Mouse (Mus musculus): Measurements from ENCODE around the gene Acot7. TPM values are rescaled to one million over a fixed set of nuclear protein-coding genes. Genes with fewer than 3 reads are reported as not detected.

Acot7 gene
- polyA plus RNA-seq, 1 experiment from 2014 or later: 12.0 TPM

DNA sequence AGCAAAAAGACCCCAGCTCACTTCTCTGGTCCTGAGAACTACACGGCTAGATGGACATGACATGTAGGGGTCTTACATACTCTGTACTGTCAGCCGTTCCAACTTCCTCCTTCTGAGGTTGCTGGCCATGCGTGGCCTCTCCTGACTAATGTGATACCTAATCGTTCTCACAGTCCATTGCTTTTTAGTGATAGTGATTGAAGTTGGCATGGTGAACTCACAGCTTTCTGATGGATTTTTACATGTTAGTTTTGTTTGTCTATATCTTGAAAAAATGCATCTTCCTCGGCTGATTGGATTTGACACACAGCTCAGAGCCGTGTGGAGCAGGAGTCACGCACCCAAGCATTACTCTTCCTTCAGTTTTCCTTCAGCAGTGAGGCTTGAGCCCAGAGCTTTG lies 53.4 kb downstream of the Acot7 start:
- ATAC-seq (no peak), DNase-seq (no peak)
- TF ChIP-seq CTCF (IDR thresholded peaks at IDR 0.05; ENCODE audit: low read depth): no peak
- Histone ChIP-seq H3K4me1 (ENCODE audit: insufficient read depth) (no peaks in the 10 kb centered on the region), H3K4me2 (ENCODE audit: low read depth, low read length) (no peak overlapping the region), H3K9ac (replicated peaks) (no peak overlapping the region), H3K27ac (ENCODE audit: low read depth) (no peak overlapping the region), H3K36me3 (replicated peaks; ENCODE audit: insufficient read depth, low read length) (no peaks in the 10 kb centered on the region), H3K27me3 (ENCODE audit: insufficient read depth, low read length) (no peaks in the 10 kb centered on the region), H3K9me3 (ENCODE audit: low read length) (no peaks in the 10 kb centered on the region), H3K4me3 (ENCODE audit: low read depth, low read length) (no peak overlapping the region)
- WGBS (ENCODE audit: insufficient replicate concordance): 73% methylated on average over 7 of the region's 7 CpGs

DNA sequence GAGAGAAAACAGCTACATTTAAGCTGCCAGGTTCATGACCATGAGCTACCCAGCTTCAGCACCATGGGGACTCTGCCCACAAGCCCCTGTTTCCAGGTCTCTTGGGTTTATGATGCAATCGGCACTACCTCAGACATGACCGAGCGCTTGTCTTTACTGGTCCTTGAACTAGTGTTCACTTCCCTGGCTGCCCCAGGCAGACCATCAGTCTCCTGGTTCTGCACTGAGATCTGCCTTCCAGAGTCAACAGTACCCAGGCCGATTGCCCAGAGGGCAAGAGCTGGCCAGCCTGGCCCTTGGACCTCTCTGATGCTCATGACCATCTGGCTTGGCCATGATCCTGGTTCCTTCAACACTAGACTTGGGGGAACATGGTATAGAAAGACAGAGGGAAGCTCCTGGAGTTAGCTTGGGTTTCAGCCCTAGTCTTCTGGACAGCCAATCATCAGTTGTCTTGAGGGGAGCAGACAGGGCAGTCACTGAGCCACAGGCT lies 54.5 kb downstream of the Acot7 start:
- ATAC-seq: no peak
- Histone ChIP-seq H3K36me3 (replicated peaks; ENCODE audit: insufficient read depth, low read length) (no peaks in the 10 kb centered on the region; the same call in 1 of the 2 replicates), H3K4me2 (ENCODE audit: low read depth, low read length) (no peak overlapping the region), H3K9me3 (ENCODE audit: low read length) (no peaks in the 10 kb centered on the region), H3K4me1 (ENCODE audit: insufficient read depth) (no peaks in the 10 kb centered on the region), H3K27me3 (ENCODE audit: insufficient read depth, low read length) (no peaks in the 10 kb centered on the region), H3K4me3 (ENCODE audit: low read depth, low read length) (no peak overlapping the region), H3K9ac (replicated peaks) (no peak overlapping the region), H3K27ac (ENCODE audit: low read depth) (no peak overlapping the region)
- TF ChIP-seq EP300 (IDR thresholded peaks at IDR 0.05; ENCODE audit: low read depth) (no peak), CTCF (IDR thresholded peaks at IDR 0.05; ENCODE audit: low read depth) (no peak)
- 76% methylated on average over 4 of the region's 4 CpGs for WGBS (ENCODE audit: insufficient replicate concordance)
- DNase-seq: no peak

DNA sequence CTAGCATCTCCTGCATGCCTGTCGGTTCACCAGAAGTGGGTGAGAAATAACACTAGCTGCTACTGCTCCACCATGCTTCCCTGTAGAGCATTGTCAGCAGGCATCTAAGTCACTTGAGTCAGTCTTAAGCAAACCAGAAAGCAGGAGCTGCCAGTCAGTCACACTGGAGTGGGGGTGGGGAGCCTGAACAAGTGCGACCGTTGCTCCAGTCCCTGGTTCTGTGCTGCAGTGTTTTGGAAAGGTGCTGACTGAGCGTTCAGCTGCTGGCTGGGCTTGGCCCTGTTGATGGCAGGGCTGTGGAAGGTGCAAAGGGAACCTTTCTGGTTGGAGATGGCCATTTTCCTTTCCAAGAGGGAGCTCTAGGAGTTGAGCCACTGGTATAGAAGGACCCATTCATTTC lies 62.0 kb downstream of the Acot7 start:
- H3K4me3 ChIP-seq (ENCODE audit: low read depth, low read length): no peak overlapping the region
- no peak overlapping the region for H3K4me2 ChIP-seq (ENCODE audit: low read depth, low read length)
- H3K27ac ChIP-seq (ENCODE audit: low read depth): no peak overlapping the region
- no peaks in the 10 kb centered on the region for H3K9me3 ChIP-seq (ENCODE audit: low read length)
- no peak for TF ChIP-seq EP300 (IDR thresholded peaks at IDR 0.05; ENCODE audit: low read depth)
- TF ChIP-seq CTCF (IDR thresholded peaks at IDR 0.05; ENCODE audit: low read depth): no peak
- H3K27me3 ChIP-seq (ENCODE audit: insufficient read depth, low read length): no peaks in the 10 kb centered on the region
- DNase-seq (no peak), ATAC-seq (no peak)
- WGBS (ENCODE audit: insufficient replicate concordance): 68% methylated on average over 4 of the region's 4 CpGs
- H3K4me1 ChIP-seq (ENCODE audit: insufficient read depth): no peaks in the 10 kb centered on the region
- H3K9ac ChIP-seq (replicated peaks): no peak overlapping the region
- no peaks in the 10 kb centered on the region; the same call in 1 of the 2 replicates for H3K36me3 ChIP-seq (replicated peaks; ENCODE audit: insufficient read depth, low read length)

DNA sequence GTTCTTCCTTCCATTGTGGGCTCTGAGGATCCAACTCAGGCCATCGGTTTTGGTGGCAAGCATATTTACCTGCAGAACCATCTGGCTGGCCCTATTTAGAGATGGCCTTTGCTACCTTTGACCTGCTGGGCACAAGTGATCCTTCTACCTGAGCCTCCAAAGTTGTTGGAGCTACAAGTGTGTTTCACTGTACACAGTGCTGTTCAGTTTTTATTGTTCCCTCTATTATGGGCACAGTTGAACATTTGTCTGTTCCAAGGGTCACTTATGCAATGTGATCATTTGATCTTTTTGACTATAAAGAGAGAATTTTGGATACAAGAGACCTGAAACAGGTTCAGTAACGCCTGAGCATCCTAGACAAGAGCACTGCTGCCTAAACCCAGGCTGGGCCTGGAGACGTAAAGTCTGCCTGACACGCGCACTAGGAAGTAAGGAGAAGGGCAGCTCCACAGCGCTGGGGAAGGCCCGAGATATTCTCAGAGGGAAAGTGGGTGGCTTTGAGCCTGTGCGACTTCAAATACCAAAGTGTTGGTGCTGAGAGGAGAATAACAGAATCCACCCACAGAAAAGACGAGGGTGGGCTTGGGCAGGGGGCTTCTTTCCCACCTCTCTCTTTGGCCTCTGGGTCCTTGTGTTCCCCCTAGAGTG lies 65.4 kb downstream of the Acot7 start:
- Histone ChIP-seq H3K36me3 (replicated peaks; ENCODE audit: insufficient read depth, low read length) (no peaks in the 10 kb centered on the region), H3K4me2 (ENCODE audit: low read depth, low read length) (no peak overlapping the region), H3K27me3 (ENCODE audit: insufficient read depth, low read length) (no peaks in the 10 kb centered on the region), H3K9ac (replicated peaks) (no peak overlapping the region), H3K9me3 (ENCODE audit: low read length) (no peaks in the 10 kb centered on the region), H3K4me1 (ENCODE audit: insufficient read depth) (no peaks in the 10 kb centered on the region), H3K27ac (ENCODE audit: low read depth) (no peak overlapping the region), H3K4me3 (ENCODE audit: low read depth, low read length) (no peak overlapping the region)
- no peak for DNase-seq
- no peak for ATAC-seq
- WGBS (ENCODE audit: insufficient replicate concordance): 78% methylated on average over 9 of the region's 9 CpGs
- TF ChIP-seq EP300 (IDR thresholded peaks at IDR 0.05; ENCODE audit: low read depth) (no peak), CTCF (IDR thresholded peaks at IDR 0.05; ENCODE audit: low read depth) (no peak)

DNA sequence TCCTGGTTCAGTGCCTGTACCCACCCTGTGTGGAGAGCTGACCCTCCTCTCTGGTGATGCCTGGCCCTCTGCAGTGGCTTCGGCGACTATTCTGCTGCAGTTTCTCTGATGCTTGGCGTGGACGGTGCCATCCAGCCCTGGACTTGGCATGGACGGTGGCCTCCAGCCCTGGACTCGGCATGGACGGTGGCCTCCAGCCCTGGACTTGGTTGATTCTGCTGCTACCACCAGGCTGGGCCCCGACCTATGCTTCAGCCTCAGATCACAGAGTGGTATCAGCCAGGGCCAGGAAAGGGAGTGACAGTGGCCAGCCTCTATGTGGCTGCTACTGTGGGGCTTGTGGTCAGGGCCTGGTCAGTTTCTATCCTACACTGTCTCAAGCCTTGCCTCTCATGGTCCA lies 66.0 kb downstream of the Acot7 start:
- H3K27me3 ChIP-seq (ENCODE audit: insufficient read depth, low read length): no peaks in the 10 kb centered on the region
- TF ChIP-seq CTCF (IDR thresholded peaks at IDR 0.05; ENCODE audit: low read depth): no peak
- TF ChIP-seq EP300 (IDR thresholded peaks at IDR 0.05; ENCODE audit: low read depth): no peak
- no peak overlapping the region for H3K9ac ChIP-seq (replicated peaks)
- WGBS (ENCODE audit: insufficient replicate concordance): 81% methylated on average over 8 of the region's 8 CpGs
- no peaks in the 10 kb centered on the region for H3K4me1 ChIP-seq (ENCODE audit: insufficient read depth)
- H3K27ac ChIP-seq (ENCODE audit: low read depth): no peak overlapping the region
- no peaks in the 10 kb centered on the region for H3K9me3 ChIP-seq (ENCODE audit: low read length)
- DNase-seq: no peak
- ATAC-seq: no peak
- no peak overlapping the region for H3K4me2 ChIP-seq (ENCODE audit: low read depth, low read length)
- H3K36me3 ChIP-seq (replicated peaks; ENCODE audit: insufficient read depth, low read length): no peaks in the 10 kb centered on the region
- H3K4me3 ChIP-seq (ENCODE audit: low read depth, low read length): no peak overlapping the region

DNA sequence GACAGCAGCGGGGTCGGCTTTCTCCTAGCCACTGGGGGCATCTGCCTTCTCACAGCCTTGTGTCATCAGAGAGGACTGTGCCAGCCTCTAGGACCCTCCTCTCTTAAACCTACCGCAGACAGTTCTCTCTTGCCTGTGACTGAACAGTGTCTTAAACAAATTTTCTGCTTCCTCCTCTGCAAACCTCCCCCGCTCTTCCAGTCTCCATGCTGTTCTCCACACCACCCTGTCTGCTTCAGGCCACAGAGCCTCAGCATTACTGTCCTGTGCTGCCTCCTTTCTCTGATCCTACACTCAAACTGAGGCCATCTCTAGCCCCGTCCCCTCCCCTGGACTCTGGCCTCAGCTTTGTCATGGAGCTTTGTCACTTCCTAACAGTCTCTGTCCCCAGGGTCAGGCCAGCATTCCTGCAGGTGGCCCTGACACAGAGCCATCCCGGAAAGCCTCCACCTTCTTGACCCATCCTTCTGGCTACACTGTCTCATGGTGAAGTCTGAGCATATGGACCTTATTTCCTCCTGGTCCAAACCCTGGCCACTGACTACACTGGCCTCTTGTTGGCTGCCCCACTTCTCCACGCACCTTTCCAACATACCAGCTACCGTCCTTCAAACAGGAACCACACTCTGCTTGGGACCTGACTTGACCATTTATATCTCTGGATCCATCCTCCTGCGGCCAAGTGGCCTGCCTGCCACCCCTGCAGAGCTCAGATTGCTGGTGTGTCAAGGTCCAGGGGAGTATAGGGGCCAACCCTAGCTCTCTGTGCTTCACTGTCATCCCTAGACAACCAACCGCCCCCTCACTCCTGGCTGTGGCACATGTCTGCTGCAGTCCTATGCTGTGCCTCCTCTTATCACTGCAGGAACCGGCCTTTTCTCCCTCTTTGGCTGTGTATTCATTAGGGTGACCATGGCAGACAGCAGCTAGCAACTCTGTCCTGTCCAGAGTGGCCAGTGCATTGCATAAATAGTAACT lies 66.9 kb downstream of the Acot7 start:
- Histone ChIP-seq H3K27me3 (ENCODE audit: insufficient read depth, low read length) (no peaks in the 10 kb centered on the region), H3K9ac (replicated peaks) (no peak overlapping the region), H3K27ac (ENCODE audit: low read depth) (no peak overlapping the region), H3K4me3 (ENCODE audit: low read depth, low read length) (no peak overlapping the region), H3K4me1 (ENCODE audit: insufficient read depth) (no peaks in the 10 kb centered on the region), H3K4me2 (ENCODE audit: low read depth, low read length) (no peak overlapping the region), H3K9me3 (ENCODE audit: low read length) (no peaks in the 10 kb centered on the region), H3K36me3 (replicated peaks; ENCODE audit: insufficient read depth, low read length) (no peaks in the 10 kb centered on the region)
- ATAC-seq (no peak), DNase-seq (no peak)
- WGBS (ENCODE audit: insufficient replicate concordance): 70% methylated on average over 11 of the region's 11 CpGs
- no peak for TF ChIP-seq EP300 (IDR thresholded peaks at IDR 0.05; ENCODE audit: low read depth)
- TF ChIP-seq CTCF (IDR thresholded peaks at IDR 0.05; ENCODE audit: low read depth): no peak
